Mouse (Mus musculus) layer of hippocampus, adult 11-12 months (tissue): ENCODE results near the gene B4galt7.
"Not testable (repeated sequence)": the region's sequence is repeated elsewhere in the genome, so short reads cannot be mapped to it uniquely, and the experiment has no call there.

ENCODE experiments used
- DNase-seq: peaks from one replicate; pipeline ENCODE4 v3.0.0; 2022; ENCODE audit warnings: low spot score

Gene B4galt7

GRCm38 (mm10) chr13:55596802-55597201 is 2.9 kb upstream of the B4galt7 start:
- no peak for DNase-seq

GRCm38 (mm10) chr13:55600657-55601056 is 961 bp downstream of the B4galt7 start:
- no peak for DNase-seq

- peak; percentile 89 for DNase-seq
These were observed 1.9 kb downstream of the B4galt7 start for GRCm38 (mm10) chr13:55601611-55602010.

GRCm38 (mm10) chr13:55604606-55605005 is 4.9 kb downstream of the B4galt7 start:
- DNase-seq, result no peak

GRCm38 (mm10) chr13:55606899-55607623 is 7.4 kb downstream of the B4galt7 start:
- peak; percentile 57 for DNase-seq

GRCm38 (mm10) chr13:55607624-55608006 is 7.9 kb downstream of the B4galt7 start:
- no peak for DNase-seq

GRCm38 (mm10) chr13:55611996-55612395 is 12.3 kb downstream of the B4galt7 start:
- no peak for DNase-seq

GRCm38 (mm10) chr13:55613471-55613870 is 13.8 kb downstream of the B4galt7 start:
- DNase-seq, result no peak

- DNase-seq, result no peak
These were observed 19.6 kb downstream of the B4galt7 start for GRCm38 (mm10) chr13:55619328-55619727.

- DNase-seq, result no peak
These were observed 20.6 kb downstream of the B4galt7 start for GRCm38 (mm10) chr13:55620275-55620674.

- not testable (repeated sequence) for DNase-seq
These were observed 22.5 kb downstream of the B4galt7 start for GRCm38 (mm10) chr13:55622156-55622648.

GRCm38 (mm10) chr13:55622649-55623541 is 23.2 kb downstream of the B4galt7 start, which contains the start of gene Caml:
Caml (plus strand) TSS chr13:55623005.
- peak; percentile 86 for DNase-seq

GRCm38 (mm10) chr13:55634639-55635127 is 35.0 kb downstream of the B4galt7 start, which contains the start of gene Ddx46:
Ddx46 (plus strand) TSS chr13:55635027.
- peak; percentile 83 for DNase-seq

GRCm38 (mm10) chr13:55635146-55635571 is 35.5 kb downstream of the B4galt7 start:
- no peak for DNase-seq

GRCm38 (mm10) chr13:55636185-55636983 is 36.7 kb downstream of the B4galt7 start:
- DNase-seq, result no peak

GRCm38 (mm10) chr13:55640480-55640879 is 40.8 kb downstream of the B4galt7 start:
- DNase-seq, result peak; percentile 84

- no peak for DNase-seq
These were observed 44.8 kb downstream of the B4galt7 start for GRCm38 (mm10) chr13:55644525-55644924.

GRCm38 (mm10) chr13:55650098-55650497 is 50.4 kb downstream of the B4galt7 start:
- no peak for DNase-seq

- DNase-seq, result no peak
These were observed 51.3 kb downstream of the B4galt7 start for GRCm38 (mm10) chr13:55650980-55651379.
